Mouse (Mus musculus) megakaryocyte, embryonic 14.5 days (primary cell): Measurements from ENCODE around the gene Prpf3.

Experiments used
- FLI1 ChIP-seq: IDR thresholded peaks from 2 replicates; pipeline ENCODE4 v1.6.1; 2012; ENCODE audit warnings: low read length, inconsistent platforms, mixed read lengths
- GATA1 ChIP-seq: IDR thresholded peaks from 3 replicates; pipeline ENCODE4 v1.6.1; 2012; ENCODE audit warnings: mixed read lengths, low read length, inconsistent platforms, borderline replicate concordance

DNA sequence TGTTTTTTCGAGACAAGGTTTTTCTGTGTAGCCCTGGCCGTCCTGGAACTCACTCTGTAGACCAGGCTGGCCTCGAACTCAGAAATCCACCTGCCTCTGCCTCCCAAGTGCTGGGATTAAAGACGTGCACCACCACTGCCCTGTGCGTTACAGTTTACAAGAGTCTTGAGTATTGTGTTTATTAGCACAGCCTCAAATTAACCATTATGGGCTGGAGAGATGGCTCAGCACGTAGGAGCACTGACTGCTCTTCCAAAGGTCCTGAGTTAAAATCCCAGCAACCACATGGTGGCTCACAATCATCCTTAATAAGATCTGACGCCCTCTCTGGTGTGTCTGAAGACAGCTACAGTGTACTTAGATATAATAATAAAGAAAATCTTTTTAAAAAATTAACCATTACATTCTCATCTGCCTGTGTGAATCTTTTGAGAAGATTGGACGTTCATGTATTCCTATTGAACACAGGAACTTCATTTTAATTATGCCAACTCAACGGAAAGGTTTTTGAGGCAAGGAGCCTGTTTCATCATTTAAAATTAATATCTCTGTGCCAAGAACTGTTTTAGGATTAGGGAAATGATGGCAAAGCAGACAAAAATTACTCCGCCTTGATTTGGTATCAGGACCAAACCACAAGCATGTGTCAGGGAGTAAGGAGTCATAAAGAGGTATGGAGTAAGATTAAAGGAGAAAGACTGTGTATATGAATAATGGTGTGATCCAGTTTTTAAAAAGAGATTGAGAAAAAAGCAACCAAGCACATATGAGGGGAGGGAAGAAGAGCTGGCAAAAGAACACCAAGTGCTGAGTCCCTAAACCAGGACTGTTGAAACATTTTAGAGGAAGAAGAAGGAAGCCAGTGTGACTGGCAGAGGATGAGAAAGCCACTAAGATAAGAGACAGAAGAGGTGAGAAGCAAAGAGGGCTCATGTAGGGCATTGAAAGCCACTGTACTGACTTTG is 35.4 kb downstream of the Prpf3 start:
- TF ChIP-seq GATA1 = no peak
- TF ChIP-seq FLI1 = no peak
